Mouse (Mus musculus): ENCODE measurements around the gene Slco1a4. TPM values are rescaled to one million over a fixed set of nuclear protein-coding genes. Genes with fewer than 3 reads are reported as not detected.

Slco1a4 gene
- polyA plus RNA-seq, 1 experiment = not detected

- TF ChIP-seq POLR2A (IDR thresholded peaks at IDR 0.05; ENCODE audit: low read depth, low read length) = no peak
- no peak for TF ChIP-seq CTCF (IDR thresholded peaks at IDR 0.05; ENCODE audit: borderline replicate concordance, insufficient read depth, low read length)
- Histone ChIP-seq H3K27ac (ENCODE audit: insufficient read depth, low read length) (no peak overlapping the region), H3K4me1 (ENCODE audit: control insufficient read depth, insufficient read depth, low read length) (no peaks in the 10 kb centered on the region), H3K4me3 (ENCODE audit: insufficient read depth, low read length) (no peak overlapping the region)
Observed at GRCm38 (mm10) chr6:141853616-141854015, 2.4 kb downstream of the Slco1a4 start.

DNA sequence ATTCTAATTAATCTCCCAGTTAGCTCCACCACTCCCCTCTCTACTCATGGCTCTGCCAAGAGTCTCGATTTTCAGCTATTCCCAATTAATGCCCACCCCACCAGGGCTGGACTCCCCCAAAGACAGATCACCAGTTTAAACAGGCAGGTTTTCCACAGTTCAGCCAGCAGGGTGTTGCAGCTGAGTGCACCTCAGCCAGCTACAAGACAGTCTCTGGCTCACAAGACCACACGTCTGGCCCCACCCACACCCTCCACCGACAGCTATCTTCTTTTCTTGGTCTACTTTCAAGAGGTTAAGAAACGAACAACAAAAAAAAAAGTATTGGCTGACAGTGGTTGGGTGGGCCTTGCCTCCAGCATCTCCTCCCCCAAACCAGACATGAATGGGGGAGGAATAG, 6.9 kb downstream of the Slco1a4 start:
- no peaks in the 10 kb centered on the region for H3K4me1 ChIP-seq (ENCODE audit: control insufficient read depth, insufficient read depth, low read length)
- TF ChIP-seq CTCF (IDR thresholded peaks at IDR 0.05; ENCODE audit: borderline replicate concordance, insufficient read depth, low read length) = no peak
- no peak for TF ChIP-seq POLR2A (IDR thresholded peaks at IDR 0.05; ENCODE audit: low read depth, low read length)
- H3K27ac ChIP-seq (ENCODE audit: insufficient read depth, low read length) = no peak overlapping the region
- no peak overlapping the region for H3K4me3 ChIP-seq (ENCODE audit: insufficient read depth, low read length)

GRCm38 (mm10) chr6:141797837-141798236, 58.2 kb downstream of the Slco1a4 start:
- Histone ChIP-seq H3K4me3 (ENCODE audit: insufficient read depth, low read length) (no peak overlapping the region), H3K4me1 (ENCODE audit: control insufficient read depth, insufficient read depth, low read length) (no peaks in the 10 kb centered on the region), H3K27ac (ENCODE audit: insufficient read depth, low read length) (no peak overlapping the region)
- no peak for TF ChIP-seq CTCF (IDR thresholded peaks at IDR 0.05; ENCODE audit: borderline replicate concordance, insufficient read depth, low read length)
- TF ChIP-seq POLR2A (IDR thresholded peaks at IDR 0.05; ENCODE audit: low read depth, low read length) = no peak

- no peak overlapping the region for H3K27ac ChIP-seq (ENCODE audit: insufficient read depth, low read length)
- no peak for TF ChIP-seq POLR2A (IDR thresholded peaks at IDR 0.05; ENCODE audit: low read depth, low read length)
- TF ChIP-seq CTCF (IDR thresholded peaks at IDR 0.05; ENCODE audit: borderline replicate concordance, insufficient read depth, low read length) = no peak
- H3K4me1 ChIP-seq (ENCODE audit: control insufficient read depth, insufficient read depth, low read length) = no peaks in the 10 kb centered on the region
Observed at GRCm38 (mm10) chr6:141774476-141774875, 81.5 kb downstream of the Slco1a4 start.

DNA sequence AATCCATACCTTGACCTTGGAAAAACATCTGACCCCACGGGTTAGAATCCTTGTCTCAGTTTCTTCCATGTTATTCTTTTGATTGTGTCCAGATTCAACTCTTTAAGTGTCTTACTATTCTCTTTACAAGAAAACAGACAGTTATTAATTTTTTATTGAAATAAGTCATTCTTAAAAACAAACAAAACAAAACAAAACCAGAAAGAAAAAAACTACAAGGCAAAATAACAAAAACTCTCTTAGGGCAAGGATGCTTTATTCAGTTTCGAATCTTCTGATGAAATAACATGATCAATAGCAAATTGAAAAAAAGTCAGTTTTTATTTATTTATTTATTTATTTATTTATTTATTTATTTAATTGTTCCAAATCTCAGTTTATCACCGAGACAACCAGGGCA, 82.3 kb downstream of the Slco1a4 start, which contains the start of gene Gm5724:
Gm5724 (minus strand) TSS at position 101 of the 400 bp plus-strand sequence.
- no peaks in the 10 kb centered on the region for H3K4me1 ChIP-seq (ENCODE audit: control insufficient read depth, insufficient read depth, low read length)
- TF ChIP-seq POLR2A (IDR thresholded peaks at IDR 0.05; ENCODE audit: low read depth, low read length) (no peak), CTCF (IDR thresholded peaks at IDR 0.05; ENCODE audit: borderline replicate concordance, insufficient read depth, low read length) (no peak)
- no peak within 1 kb of the TSS for H3K27ac ChIP-seq (ENCODE audit: insufficient read depth, low read length)
- no peak within 1 kb of the TSS for H3K4me3 ChIP-seq (ENCODE audit: insufficient read depth, low read length)

More at GRCm38 (mm10) chr6:141774476-141774875, 81.5 kb downstream of the Slco1a4 start:
- no peak overlapping the region for H3K4me3 ChIP-seq (ENCODE audit: insufficient read depth, low read length)

Other genes starting within 250 kb of the Slco1a4 start
- not detected in 2 replicates for gene Slco1b2, start 226.7 kb downstream of the Slco1a4 start, polyA plus RNA-seq (2011; ENCODE audit: insufficient read length, low read depth, missing spikeins)
- not detected in 2 replicates for gene Gm5724, start 82.4 kb downstream of the Slco1a4 start, polyA plus RNA-seq (2011; ENCODE audit: insufficient read length, low read depth, missing spikeins)
- not detected in 2 replicates for gene Slco1a1, start 90.8 kb upstream of the Slco1a4 start, polyA plus RNA-seq (2011; ENCODE audit: insufficient read length, low read depth, missing spikeins)
- not detected in 2 replicates for gene Gm6614, start 155.2 kb upstream of the Slco1a4 start, polyA plus RNA-seq (2011; ENCODE audit: insufficient read length, low read depth, missing spikeins)

Data from embryonic fibroblast, embryonic 13.5 days (primary cell).